Mouse (Mus musculus) liver, postnatal 0 days (tissue): ENCODE measurements around the gene Map1a. TPM values are rescaled to one million over a fixed set of nuclear protein-coding genes. Genes with fewer than 3 reads are reported as not detected.

Experiments used
- ATAC-seq: fragments of 200-750 bp; cut with Nextera tagmentation; 2 replicates; pipeline ENCODE4 v1.8.0; 2017; ENCODE audit warnings: mild to moderate bottlenecking, moderate library complexity
- DNase-seq: peaks from one replicate; pipeline ENCODE4 v3.0.0-alpha.2; 2016
- H3K27ac ChIP-seq: fragments of 300-500 bp; sonication (generic); 2 replicates; pipeline ENCODE4 v1.5.1; 2014; ENCODE audit warnings: antibody characterized with exemption, moderate library complexity, mild to moderate bottlenecking, low read depth
- H3K27me3 ChIP-seq: fragments of 300-500 bp; sonication (generic); 2 replicates; pipeline ENCODE4 v1.6.1; 2014; ENCODE audit warnings: low read length, control low read depth, mixed read lengths; ENCODE audit not compliant: insufficient read depth
- H3K36me3 ChIP-seq: fragments of 300-500 bp; sonication (generic); replicated peaks from 2 replicates; pipeline ENCODE4 v1.6.1; 2014; ENCODE audit warnings: mild to moderate bottlenecking, control low read depth, low read length, moderate library complexity, mixed read lengths; ENCODE audit not compliant: insufficient read depth
- H3K4me1 ChIP-seq: fragments of 300-500 bp; sonication (generic); 2 replicates; pipeline ENCODE4 v1.6.1; 2014; ENCODE audit warnings: antibody characterized with exemption, mild to moderate bottlenecking, control low read depth; ENCODE audit not compliant: insufficient read depth
- H3K4me2 ChIP-seq: fragments of 300-500 bp; sonication (generic); 2 replicates; pipeline ENCODE4 v1.6.1; 2014; ENCODE audit warnings: low read depth, mild to moderate bottlenecking, low read length, moderate library complexity, mixed read lengths
- H3K4me3 ChIP-seq: fragments of 300-500 bp; sonication (generic); 2 replicates; pipeline ENCODE4 v1.5.1; 2014; ENCODE audit warnings: low read depth, low read length
- H3K9ac ChIP-seq: fragments of 300-500 bp; sonication (generic); replicated peaks from 2 replicates; pipeline ENCODE4 v1.6.1; 2014; ENCODE audit warnings: mild to moderate bottlenecking, moderate library complexity
- H3K9me3 ChIP-seq: fragments of 300-500 bp; sonication (generic); 2 replicates; pipeline ENCODE4 v1.6.1; 2016; ENCODE audit warnings: mild to moderate bottlenecking, control low read depth, low read length, mixed read lengths
- CTCF ChIP-seq: sonication (generic); IDR thresholded peaks from 2 replicates; pipeline ENCODE4 v1.5.1; 2016; ENCODE audit warnings: antibody characterized with exemption, low read depth
- EP300 ChIP-seq: IDR thresholded peaks from 2 replicates; pipeline ENCODE4 v1.6.1; 2016; ENCODE audit warnings: antibody characterized with exemption, low read depth, mild to moderate bottlenecking
- WGBS: fragments of 180-500 bp; shearing (Covaris S2); extraction: QIAGEN DNeasy Blood & Tissue Kit; methylation state at CpG from one replicate; pipeline ENCODE4 v1.1.7; 2014; ENCODE audit not compliant: insufficient replicate concordance; 5-methylcytosine and 5-hydroxymethylcytosine counted together
- polyA plus RNA-seq: library from polyadenylated mRNA; unstranded; fragments of >200 nt; fragmentation: Nextera tagmentation; extraction: Ambion mirVana; gene quantifications from 2 replicates; pipeline ENCODE4 v1.2.1, GENCODE M21; 2015

The Map1a gene
- polyA plus RNA-seq, 1 experiment from 2014 or later: 0.02 TPM

GRCm38 (mm10) chr2:121271928-121272516, 17.4 kb upstream of the Map1a start:
- 36% methylated on average over 4 of the region's 4 CpGs for WGBS
- no peak for ATAC-seq
- no peaks in the 10 kb centered on the region for H3K27me3 ChIP-seq
- H3K9ac ChIP-seq: peak overlapping the region; percentile 85
- H3K4me2 ChIP-seq: peak overlapping the region; percentile 82
- no peak for DNase-seq
- peaks cover 7% of the 10 kb centered on the region; the same call in 1 of the 2 replicates for H3K36me3 ChIP-seq
- H3K27ac ChIP-seq: no peak overlapping the region
- TF ChIP-seq CTCF (no peak), EP300 (no peak)
- peak overlapping the region; percentile 99 for H3K4me3 ChIP-seq
- no peaks in the 10 kb centered on the region for H3K9me3 ChIP-seq
- H3K4me1 ChIP-seq: peaks cover 14% of the 10 kb centered on the region; the same call in 1 of the 2 replicates

GRCm38 (mm10) chr2:121287850-121288249, 1.6 kb upstream of the Map1a start:
- no peaks in the 10 kb centered on the region for H3K9me3 ChIP-seq
- WGBS: 66% methylated on average over 2 of the region's 2 CpGs
- TF ChIP-seq EP300: no peak
- no peak for TF ChIP-seq CTCF
- ATAC-seq: no peak
- H3K4me1 ChIP-seq: peaks cover 10% of the 10 kb centered on the region
- no peak overlapping the region for H3K4me2 ChIP-seq
- peaks cover 40% of the 10 kb centered on the region for H3K27me3 ChIP-seq
- no peak overlapping the region for H3K27ac ChIP-seq
- H3K4me3 ChIP-seq: no peak overlapping the region
- no peak overlapping the region for H3K9ac ChIP-seq
- no peaks in the 10 kb centered on the region for H3K36me3 ChIP-seq
- DNase-seq: no peak

GRCm38 (mm10) chr2:121289730-121290540, 535 bp downstream of the Map1a start:
- Histone ChIP-seq H3K4me3 (peak overlapping the region; percentile 54), H3K4me1 (peaks cover 13% of the 10 kb centered on the region), H3K9ac (peak overlapping the region; percentile 28; the same call in 1 of the 2 replicates), H3K27me3 (peaks cover 56% of the 10 kb centered on the region), H3K36me3 (no peaks in the 10 kb centered on the region), H3K27ac (no peak overlapping the region), H3K9me3 (no peaks in the 10 kb centered on the region), H3K4me2 (peak overlapping the region; percentile 88)
- no peak for DNase-seq
- no peak; the same call in 1 of the 2 replicates for ATAC-seq
- TF ChIP-seq CTCF: peak; percentile 32; the same call in 1 of the 2 replicates
- no peak for TF ChIP-seq EP300
- WGBS: 5% methylated on average over 36 of the region's 36 CpGs

GRCm38 (mm10) chr2:121292316-121293013, 3.1 kb downstream of the Map1a start:
- H3K4me3 ChIP-seq: no peak overlapping the region
- no peak for TF ChIP-seq CTCF
- TF ChIP-seq EP300: no peak
- DNase-seq (no peak), ATAC-seq (no peak)
- 56% methylated on average over 5 of the region's 5 CpGs for WGBS
- H3K9me3 ChIP-seq: no peaks in the 10 kb centered on the region
- peaks cover 13% of the 10 kb centered on the region for H3K4me1 ChIP-seq
- peaks cover 82% of the 10 kb centered on the region for H3K27me3 ChIP-seq
- no peak overlapping the region for H3K9ac ChIP-seq
- H3K4me2 ChIP-seq: no peak overlapping the region
- H3K27ac ChIP-seq: no peak overlapping the region
- H3K36me3 ChIP-seq: no peaks in the 10 kb centered on the region

GRCm38 (mm10) chr2:121294182-121294581, 4.8 kb downstream of the Map1a start:
- Histone ChIP-seq H3K27ac (no peak overlapping the region), H3K36me3 (no peaks in the 10 kb centered on the region), H3K4me3 (no peak overlapping the region), H3K9me3 (no peaks in the 10 kb centered on the region), H3K27me3 (peaks cover 87% of the 10 kb centered on the region), H3K9ac (no peak overlapping the region), H3K4me1 (peaks cover 10% of the 10 kb centered on the region), H3K4me2 (0 out of 2 replicates have a peak overlapping the region, but pooled peaks have one; percentile 45)
- 21% methylated on average over 4 of the region's 4 CpGs for WGBS
- TF ChIP-seq EP300: no peak
- no peak for TF ChIP-seq CTCF
- DNase-seq: no peak
- ATAC-seq: no peak
